ENCODE assay signal across 9 mouse cellular contexts in the genomic region with DNA sequence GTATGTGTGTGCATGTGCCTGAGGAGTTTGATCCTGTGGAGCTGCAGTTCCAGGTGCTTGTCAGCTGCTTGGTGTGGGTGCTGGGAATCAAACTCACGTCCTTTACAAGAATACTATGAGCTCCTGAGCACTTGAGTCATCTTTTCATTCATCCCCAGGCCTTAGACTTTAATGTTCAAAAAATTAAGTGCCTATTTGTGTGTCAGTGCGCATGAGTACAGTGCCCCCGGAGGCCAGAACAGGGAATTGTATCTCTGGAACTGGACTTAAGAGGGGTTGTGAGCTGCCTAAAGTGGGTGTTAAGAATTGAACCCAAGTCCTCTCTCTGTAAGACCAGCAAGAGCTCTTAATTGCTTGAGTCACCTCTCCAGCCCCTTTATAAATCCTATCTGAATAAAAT. TPM values are rescaled to one million over a fixed set of nuclear protein-coding genes. Genes with fewer than 3 reads are reported as not detected.
DNase-seq lines count a peak whose midpoint lies in the region; ATAC-seq and TF ChIP-seq lines count a peak whose summit lies in the region.
"Had no signal": no experiment of that assay in that cellular context is flagged by ENCODE, and none has a peak within 500 bp of the region (broad histone marks: within the 10 kb centered on the region; RNA-seq: fewer than 3 reads in every experiment).

No protein-coding gene starts in this region.

- peak; percentile 62 for TF ChIP-seq CTCF in midbrain, postnatal 0 days (IDR thresholded peaks at IDR 0.05)

- H3K9me3 ChIP-seq in forebrain, embryonic 11.5 days (ENCODE audit: control insufficient read depth, low read length), result no peaks in the 10 kb centered on the region
- no peaks in the 10 kb centered on the region for H3K9me3 ChIP-seq in forebrain, embryonic 15.5 days
- no peaks in the 10 kb centered on the region for H3K9me3 ChIP-seq in midbrain, postnatal 0 days (ENCODE audit: low read length)
- H3K9me3 ChIP-seq in midbrain, embryonic 13.5 days, result no peaks in the 10 kb centered on the region
- H3K9me3 ChIP-seq: lung, embryonic 15.5 days had no signal

- no peaks in the 10 kb centered on the region for H3K4me1 ChIP-seq in forebrain, embryonic 11.5 days (replicated peaks; ENCODE audit: control insufficient read depth, insufficient read depth, low read length)
- no peaks in the 10 kb centered on the region for H3K4me1 ChIP-seq in forebrain, embryonic 15.5 days
- no peaks in the 10 kb centered on the region for H3K4me1 ChIP-seq in midbrain, postnatal 0 days (ENCODE audit: insufficient read depth, low read length)
- H3K4me1 ChIP-seq in midbrain, embryonic 13.5 days (replicated peaks), result no peaks in the 10 kb centered on the region
- H3K4me1 ChIP-seq: lung, embryonic 15.5 days had no signal

- H3K9ac ChIP-seq in forebrain, embryonic 11.5 days (ENCODE audit: low read length), result no peak overlapping the region
- H3K9ac ChIP-seq in forebrain, embryonic 15.5 days (replicated peaks), result no peak overlapping the region
- H3K9ac ChIP-seq in midbrain, postnatal 0 days (replicated peaks; ENCODE audit: low read length, poor library complexity, severe bottlenecking), result no peak overlapping the region
- H3K9ac ChIP-seq in midbrain, embryonic 13.5 days (replicated peaks), result no peak overlapping the region
- H3K9ac ChIP-seq: lung, embryonic 15.5 days had no signal

- DNase-seq in forebrain, embryonic 11.5 days (ENCODE audit: low spot score), result peak; percentile 62
- DNase-seq in midbrain, postnatal 0 days (ENCODE audit: low spot score), result no peak
- peak; percentile 48 for DNase-seq in embryo, embryonic 11 days
- DNase-seq in left cerebral cortex, postnatal 4 days, result no peak
- no peak for DNase-seq in MN1 (ENCODE audit: low spot score)

- 46% methylated on average over 3 of the region's 3 CpGs for WGBS in forebrain, embryonic 11.5 days
- 51% methylated on average over 3 of the region's 3 CpGs for WGBS in forebrain, embryonic 15.5 days
- WGBS in midbrain, postnatal 0 days, result 67% methylated on average over 3 of the region's 3 CpGs
- 58% methylated on average over 3 of the region's 3 CpGs for WGBS in midbrain, embryonic 13.5 days

- H3K36me3 ChIP-seq in forebrain, embryonic 11.5 days (ENCODE audit: control insufficient read depth, insufficient read depth, low read length), result no peaks in the 10 kb centered on the region
- peaks cover 6% of the 10 kb centered on the region; the same call in 1 of the 2 replicates for H3K36me3 ChIP-seq in forebrain, embryonic 15.5 days
- no peaks in the 10 kb centered on the region for H3K36me3 ChIP-seq in midbrain, postnatal 0 days (ENCODE audit: insufficient read depth, low read length)
- H3K36me3 ChIP-seq in midbrain, embryonic 13.5 days, result 0 out of 2 replicates have a peak, but pooled peaks cover 2% of the 10 kb centered on the region

- intact Hi-C loops in left cerebral cortex, postnatal 4 days (cut with DNase I), result no loop called here

- no peaks in the 10 kb centered on the region for H3K27me3 ChIP-seq in forebrain, embryonic 11.5 days (ENCODE audit: control insufficient read depth, insufficient read depth, low read length)
- H3K27me3 ChIP-seq in forebrain, embryonic 15.5 days, result no peaks in the 10 kb centered on the region
- no peaks in the 10 kb centered on the region for H3K27me3 ChIP-seq in midbrain, postnatal 0 days (ENCODE audit: insufficient read depth, low read length)
- H3K27me3 ChIP-seq in midbrain, embryonic 13.5 days, result no peaks in the 10 kb centered on the region
- H3K27me3 ChIP-seq: lung, embryonic 15.5 days had no signal

- no peak overlapping the region for H3K27ac ChIP-seq in forebrain, embryonic 11.5 days (ENCODE audit: low read depth, low read length)
- H3K27ac ChIP-seq in forebrain, embryonic 15.5 days (replicated peaks), result no peak overlapping the region
- no peak overlapping the region for H3K27ac ChIP-seq in midbrain, postnatal 0 days (ENCODE audit: low read depth, low read length)
- H3K27ac ChIP-seq in midbrain, embryonic 13.5 days, result no peak overlapping the region
- H3K27ac ChIP-seq: lung, embryonic 15.5 days had no signal

- H3K4me2 ChIP-seq in forebrain, embryonic 11.5 days (ENCODE audit: low read depth, low read length, severe bottlenecking), result no peak overlapping the region
- no peak overlapping the region for H3K4me2 ChIP-seq in forebrain, embryonic 15.5 days (replicated peaks)
- H3K4me2 ChIP-seq in midbrain, postnatal 0 days (ENCODE audit: low read depth, low read length, poor library complexity, severe bottlenecking), result no peak overlapping the region
- H3K4me2 ChIP-seq in midbrain, embryonic 13.5 days (replicated peaks), result no peak overlapping the region
- H3K4me2 ChIP-seq: lung, embryonic 15.5 days had no signal

- ATAC-seq in forebrain, embryonic 11.5 days (replicated peaks; ENCODE audit: low FRiP score), result no peak
- ATAC-seq in forebrain, embryonic 15.5 days (replicated peaks), result no peak
- ATAC-seq in midbrain, postnatal 0 days (ENCODE audit: low FRiP score), result no peak
- ATAC-seq in midbrain, embryonic 13.5 days, result no peak
- peak; percentile 72 for ATAC-seq in megakaryocyte, adult 5-6 weeks (ENCODE audit: poor library complexity, severe bottlenecking)

- H3K4me3 ChIP-seq in forebrain, embryonic 11.5 days (ENCODE audit: low read depth, low read length), result no peak overlapping the region
- H3K4me3 ChIP-seq in forebrain, embryonic 15.5 days, result no peak overlapping the region
- H3K4me3 ChIP-seq in midbrain, postnatal 0 days (ENCODE audit: low read depth, low read length), result no peak overlapping the region
- H3K4me3 ChIP-seq in midbrain, embryonic 13.5 days (replicated peaks), result no peak overlapping the region
- H3K4me3 ChIP-seq: lung, embryonic 15.5 days had no signal

RNA-seq across cellular contexts. Expression of a gene that starts 9.6 kb away (rescaled TPM):
- 3.0 and 4.0 TPM in 2 replicates for polyA plus RNA-seq in forebrain, embryonic 11.5 days (2014; fragmentation: Nextera tagmentation; extraction: Ambion mirVana)
- polyA plus RNA-seq in forebrain, embryonic 15.5 days (2015; fragmentation: Nextera tagmentation; extraction: Ambion mirVana), result 6.6 TPM in 2 replicates
- total RNA-seq in midbrain, postnatal 0 days (2014; rRNA removed), result 10.3 and 10.6 TPM in 2 replicates
- polyA plus RNA-seq in midbrain, postnatal 0 days (2015; fragmentation: Nextera tagmentation; extraction: Ambion mirVana), result 10.9 and 11.6 TPM in 2 replicates
- polyA plus RNA-seq in midbrain, embryonic 13.5 days (2015; fragmentation: Nextera tagmentation; extraction: Ambion mirVana), result 4.1 and 4.5 TPM in 2 replicates
- total RNA-seq in megakaryocyte, adult 5-6 weeks (2015), result 1.1 and 2.1 TPM in 2 replicates
- total RNA-seq in megakaryocyte, adult 5-6 weeks (2017), result 2.0 and 3.0 TPM in 2 replicates
- total RNA-seq in left cerebral cortex, postnatal 4 days (2021), result 10 to 100 TPM; 12.5 to 13.2 TPM

RNA-seq across cellular contexts. Expression of a gene that starts 20.4 kb away (rescaled TPM):
- polyA plus RNA-seq in forebrain, embryonic 11.5 days (2014; fragmentation: Nextera tagmentation; extraction: Ambion mirVana), result 27.5 and 27.6 TPM in 2 replicates
- polyA plus RNA-seq in forebrain, embryonic 15.5 days (2015; fragmentation: Nextera tagmentation; extraction: Ambion mirVana), result 6.1 and 6.4 TPM in 2 replicates
- total RNA-seq in midbrain, postnatal 0 days (2014; rRNA removed), result 19.2 and 23.5 TPM in 2 replicates
- polyA plus RNA-seq in midbrain, postnatal 0 days (2015; fragmentation: Nextera tagmentation; extraction: Ambion mirVana), result 5.4 and 5.6 TPM in 2 replicates
- 20.6 and 21.5 TPM in 2 replicates for polyA plus RNA-seq in midbrain, embryonic 13.5 days (2015; fragmentation: Nextera tagmentation; extraction: Ambion mirVana)
- total RNA-seq in megakaryocyte, adult 5-6 weeks (2015), result not detected in 2 replicates
- total RNA-seq in megakaryocyte, adult 5-6 weeks (2017), result not detected in 2 replicates
- 1 to 10 TPM; 7.6 to 9.0 TPM for total RNA-seq in left cerebral cortex, postnatal 4 days (2021)

RNA-seq across cellular contexts. Expression of a gene that starts 44.9 kb away (rescaled TPM):
- polyA plus RNA-seq in forebrain, embryonic 11.5 days (2014; fragmentation: Nextera tagmentation; extraction: Ambion mirVana), result 13.0 and 13.7 TPM in 2 replicates
- 17.8 and 18.4 TPM in 2 replicates for polyA plus RNA-seq in forebrain, embryonic 15.5 days (2015; fragmentation: Nextera tagmentation; extraction: Ambion mirVana)
- 51.7 and 54.5 TPM in 2 replicates for total RNA-seq in midbrain, postnatal 0 days (2014; rRNA removed)
- polyA plus RNA-seq in midbrain, postnatal 0 days (2015; fragmentation: Nextera tagmentation; extraction: Ambion mirVana), result 15.7 and 16.0 TPM in 2 replicates
- 15.4 TPM in 2 replicates for polyA plus RNA-seq in midbrain, embryonic 13.5 days (2015; fragmentation: Nextera tagmentation; extraction: Ambion mirVana)
- total RNA-seq in megakaryocyte, adult 5-6 weeks (2015), result 19.0 and 21.2 TPM in 2 replicates
- 17.3 and 21.6 TPM in 2 replicates for total RNA-seq in megakaryocyte, adult 5-6 weeks (2017)
- 10 to 100 TPM; 20.6 to 21.1 TPM for total RNA-seq in left cerebral cortex, postnatal 4 days (2021)

RNA-seq across cellular contexts. Expression of a gene that starts 56.3 kb away (rescaled TPM):
- 70.5 and 73.6 TPM in 2 replicates for polyA plus RNA-seq in forebrain, embryonic 11.5 days (2014; fragmentation: Nextera tagmentation; extraction: Ambion mirVana)
- polyA plus RNA-seq in forebrain, embryonic 15.5 days (2015; fragmentation: Nextera tagmentation; extraction: Ambion mirVana), result 46.3 and 48.6 TPM in 2 replicates
- total RNA-seq in midbrain, postnatal 0 days (2014; rRNA removed), result 40.9 and 57.9 TPM in 2 replicates
- 40.7 and 46.2 TPM in 2 replicates for polyA plus RNA-seq in midbrain, postnatal 0 days (2015; fragmentation: Nextera tagmentation; extraction: Ambion mirVana)
- 50.3 and 53.9 TPM in 2 replicates for polyA plus RNA-seq in midbrain, embryonic 13.5 days (2015; fragmentation: Nextera tagmentation; extraction: Ambion mirVana)
- 23.0 and 25.2 TPM in 2 replicates for total RNA-seq in megakaryocyte, adult 5-6 weeks (2015)
- total RNA-seq in megakaryocyte, adult 5-6 weeks (2017), result 22.6 and 23.5 TPM in 2 replicates
- total RNA-seq in left cerebral cortex, postnatal 4 days (2021), result 10 to 100 TPM; 47.1 to 47.8 TPM

Comparison
In these comparisons a context has a peak if more than half of its experiments do, and no peak if none do; other contexts are left out.
1. DNase-seq: peak in forebrain, embryonic 11.5 days (single experiment) and embryo, embryonic 11 days (single experiment); none in midbrain, postnatal 0 days (single experiment), left cerebral cortex, postnatal 4 days (single experiment) and MN1 (single experiment).